ENCODE assay signal across 8 mouse cellular contexts in the genomic region with DNA sequence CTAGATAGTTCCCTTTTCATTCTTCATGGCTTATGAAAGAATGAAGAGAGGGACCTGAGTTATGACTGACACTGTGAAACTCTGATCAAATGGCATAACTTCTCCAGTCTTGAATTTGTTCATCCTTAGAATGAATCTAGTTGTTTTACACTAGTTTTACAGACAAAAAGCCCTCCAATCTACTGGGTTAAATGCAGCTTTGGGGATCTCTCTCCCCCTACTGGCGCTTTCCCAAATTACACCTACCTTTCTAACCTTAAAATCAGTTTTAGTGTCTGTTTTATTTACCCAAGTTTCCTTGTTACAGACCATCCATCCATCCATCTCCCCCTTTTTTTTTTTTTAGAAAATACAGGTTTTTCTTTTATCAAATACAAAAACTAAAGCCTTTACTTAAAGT. TPM values are rescaled to one million over a fixed set of nuclear protein-coding genes. Genes with fewer than 3 reads are reported as not detected.
DNase-seq lines count a peak whose midpoint lies in the region; ATAC-seq and TF ChIP-seq lines count a peak whose summit lies in the region.

No protein-coding gene starts in this region.

- H3K27ac ChIP-seq in neural tube, embryonic 15.5 days (replicated peaks) = no peak overlapping the region

- no peaks in the 10 kb centered on the region for H3K27me3 ChIP-seq in neural tube, embryonic 15.5 days (replicated peaks)

- no peak overlapping the region for H3K4me2 ChIP-seq in neural tube, embryonic 15.5 days

- H3K36me3 ChIP-seq in neural tube, embryonic 15.5 days = peaks cover 3% of the 10 kb centered on the region; the same call in 1 of the 2 replicates

- WGBS in lung, adult 2 months = 0% methylated on average over 1 of the region's 1 CpGs
- 0% methylated on average over 1 of the region's 1 CpGs for WGBS in neural tube, embryonic 15.5 days

- H3K4me1 ChIP-seq in lung, adult 2 months (ENCODE audit: control insufficient read depth, insufficient read depth, low read length) = no peaks in the 10 kb centered on the region
- H3K4me1 ChIP-seq in neural tube, embryonic 15.5 days = no peaks in the 10 kb centered on the region

- peak; percentile 52 for ATAC-seq in activated CD4-positive, CD25-positive, alpha-beta regulatory T cell, adult 4 months
- ATAC-seq in granulocyte monocyte progenitor cell, adult 5-6 weeks (replicated peaks; ENCODE audit: poor library complexity, severe bottlenecking) = peak; percentile 46; the same call in 1 of the 2 replicates
- ATAC-seq in neural tube, embryonic 15.5 days (ENCODE audit: low FRiP score) = no peak

- TF ChIP-seq CTCF in lung, adult 2 months (IDR thresholded peaks at IDR 0.05; ENCODE audit: insufficient read depth, low read length) = peak; percentile 12; the same call in 1 of the 2 replicates

- TF ChIP-seq POLR2A in lung, adult 2 months (IDR thresholded peaks at IDR 0.05; ENCODE audit: borderline replicate concordance, extremely low read depth, low read depth, low read length) = no peak

- H3K9ac ChIP-seq in neural tube, embryonic 15.5 days (replicated peaks) = no peak overlapping the region

- no peak overlapping the region for H3K4me3 ChIP-seq in lung, adult 2 months (replicated peaks; ENCODE audit: extremely low read depth, low read depth, low read length)
- no peak overlapping the region for H3K4me3 ChIP-seq in neural tube, embryonic 15.5 days (replicated peaks)

- H3K9me3 ChIP-seq in neural tube, embryonic 15.5 days (replicated peaks) = no peaks in the 10 kb centered on the region

- DNase-seq in adrenal gland, adult (ENCODE audit: inconsistent age in 2 of 2, low spot score in 1 of 2) = peak; percentile 9 to 82
- DNase-seq in adrenal gland, postnatal 4 days (ENCODE audit: low spot score in 2 of 2) = no peak
- DNase-seq in layer of hippocampus, adult 18-20 months (ENCODE audit: low spot score in 2 of 2) = peak; percentile 8 to 70
- DNase-seq in layer of hippocampus, adult 9-11 months = no peak
- peak; percentile 10 for DNase-seq in lung, adult 2 months

RNA-seq across cellular contexts. Expression of gene Gm26741, which starts 27.6 kb away (rescaled TPM):
- not detected for total RNA-seq in adrenal gland, postnatal 4 days (2021)
- total RNA-seq in layer of hippocampus, adult 18-20 months (2021) = not detected
- polyA plus RNA-seq in activated CD4-positive, CD25-positive, alpha-beta regulatory T cell, adult 4 months (2017; shearing (Covaris generic)) = not detected
- not detected in 2 replicates for total RNA-seq in granulocyte monocyte progenitor cell, adult 5-6 weeks (2014; fragmentation: Nextera tagmentation)
- total RNA-seq in granulocyte monocyte progenitor cell, adult 5-6 weeks (2017) = not detected in 2 replicates
- polyA plus RNA-seq in lung, adult 2 months (2012; rRNA removed) = not detected in 2 replicates
- not detected in 2 replicates for polyA plus RNA-seq in neural tube, embryonic 15.5 days (2015; fragmentation: Nextera tagmentation; extraction: Ambion mirVana)

RNA-seq across cellular contexts. Expression of gene Gopc, which starts 50.9 kb away (rescaled TPM):
- 10 to 100 TPM; 26.9 to 29.4 TPM for total RNA-seq in adrenal gland, postnatal 4 days (2021)
- total RNA-seq in layer of hippocampus, adult 18-20 months (2021) = 10 to 100 TPM; 35.4 to 36.5 TPM
- 1 to 10 TPM; 6.2 to 6.3 TPM for polyA plus RNA-seq in activated CD4-positive, CD25-positive, alpha-beta regulatory T cell, adult 4 months (2017; shearing (Covaris generic))
- total RNA-seq in granulocyte monocyte progenitor cell, adult 5-6 weeks (2014; fragmentation: Nextera tagmentation) = 16.8 and 19.0 TPM in 2 replicates
- 15.1 and 16.6 TPM in 2 replicates for total RNA-seq in granulocyte monocyte progenitor cell, adult 5-6 weeks (2017)
- 5.7 and 6.4 TPM in 2 replicates for polyA plus RNA-seq in lung, adult 2 months (2012; rRNA removed)
- 28.7 and 30.4 TPM in 2 replicates for polyA plus RNA-seq in neural tube, embryonic 15.5 days (2015; fragmentation: Nextera tagmentation; extraction: Ambion mirVana)

RNA-seq across cellular contexts. Expression of gene Nepn, which starts 57.8 kb away (rescaled TPM):
- under 1 TPM; 0.28 to 0.42 TPM for total RNA-seq in adrenal gland, postnatal 4 days (2021)
- not detected for total RNA-seq in layer of hippocampus, adult 18-20 months (2021)
- not detected for polyA plus RNA-seq in activated CD4-positive, CD25-positive, alpha-beta regulatory T cell, adult 4 months (2017; shearing (Covaris generic))
- total RNA-seq in granulocyte monocyte progenitor cell, adult 5-6 weeks (2014; fragmentation: Nextera tagmentation) = not detected in 2 replicates
- not detected in 2 replicates for total RNA-seq in granulocyte monocyte progenitor cell, adult 5-6 weeks (2017)
- polyA plus RNA-seq in lung, adult 2 months (2012; rRNA removed) = 0.12 TPM in 1 of 2 replicates, not detected in the other
- polyA plus RNA-seq in neural tube, embryonic 15.5 days (2015; fragmentation: Nextera tagmentation; extraction: Ambion mirVana) = 0.20 TPM in 1 of 2 replicates, not detected in the other

Comparison
In these comparisons a context has a peak if more than half of its experiments do, and no peak if none do; other contexts are left out.
1. DNase-seq: peak in adrenal gland, adult (2 of 2), layer of hippocampus, adult 18-20 months (2 of 2) and lung, adult 2 months (single experiment); none in adrenal gland, postnatal 4 days (0 of 2) and layer of hippocampus, adult 9-11 months (single experiment).